Mouse (Mus musculus) megakaryocyte, adult 5-6 weeks (primary cell): ENCODE data around the gene Gm8298. TPM values are rescaled to one million over a fixed set of nuclear protein-coding genes. Genes with fewer than 3 reads are reported as not detected.
"Not testable (repeated sequence)": the region's sequence is repeated elsewhere in the genome, so short reads cannot be mapped to it uniquely, and the experiment has no call there.

ENCODE experiments used
- ATAC-seq: 2 replicates; pipeline ENCODE4 v1.8.0; 2016; ENCODE audit warnings: mild to moderate bottlenecking, inconsistent platforms; ENCODE audit not compliant: poor library complexity, severe bottlenecking
- total RNA-seq, 2 experiments: library from RNA; stranded (forward) in 1 of 2; stranded (reverse) in 1 of 2; fragments of 153-499, 151-499 nt in 1 of 2; fragments of 221-1000, 200-1000 nt in 1 of 2; gene quantifications; 2 replicates each; pipeline versions ENCODE4 v1.2.3 to v1.2.4; 2015 to 2017

Gm8298 gene
- not detected in 2 replicates for total RNA-seq (2015)
- not detected in 2 replicates for total RNA-seq (2017)

DNA sequence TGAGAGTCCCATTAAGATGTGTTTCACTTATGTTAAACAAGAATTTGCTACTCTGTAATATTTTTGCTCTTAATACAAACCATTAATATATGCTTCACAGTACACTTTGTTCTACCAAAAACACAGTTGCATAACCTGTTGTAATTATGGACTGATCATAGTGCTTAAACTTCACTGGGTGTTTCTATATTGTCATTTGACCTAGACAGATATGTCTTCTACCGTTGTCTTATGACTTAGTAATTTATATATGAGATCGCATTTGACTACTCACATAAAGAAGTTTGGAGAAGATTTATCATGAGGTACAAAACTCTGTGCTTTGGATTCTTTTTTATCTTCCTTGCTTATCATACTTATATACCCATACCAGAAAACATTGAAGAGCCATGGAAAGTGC is at the start of gene Gm8298:
Gene Gm8298, plus strand, starts transcription at position 301 of the 400 bp plus-strand sequence.
- ATAC-seq, result no peak

DNA sequence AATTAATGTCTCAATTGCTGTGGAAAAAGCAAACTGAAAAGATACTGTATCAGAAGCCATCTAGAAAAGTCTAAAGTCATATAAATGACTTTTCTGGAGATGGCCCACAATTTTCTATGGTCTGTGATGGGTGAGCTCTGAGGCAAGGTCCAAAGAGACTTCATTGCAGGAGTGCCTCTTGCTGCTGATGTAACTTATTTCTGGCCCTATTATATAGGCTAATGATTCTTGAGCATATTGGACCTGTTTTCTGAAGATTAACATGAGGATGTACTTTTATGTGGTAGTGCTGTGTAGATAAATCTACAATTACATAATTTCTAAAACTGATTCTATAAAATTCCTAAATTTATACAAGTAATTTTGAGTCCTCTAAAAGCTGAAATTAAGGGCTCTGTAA is 47.7 kb upstream of the Gm8298 start:
- ATAC-seq, result no peak

DNA sequence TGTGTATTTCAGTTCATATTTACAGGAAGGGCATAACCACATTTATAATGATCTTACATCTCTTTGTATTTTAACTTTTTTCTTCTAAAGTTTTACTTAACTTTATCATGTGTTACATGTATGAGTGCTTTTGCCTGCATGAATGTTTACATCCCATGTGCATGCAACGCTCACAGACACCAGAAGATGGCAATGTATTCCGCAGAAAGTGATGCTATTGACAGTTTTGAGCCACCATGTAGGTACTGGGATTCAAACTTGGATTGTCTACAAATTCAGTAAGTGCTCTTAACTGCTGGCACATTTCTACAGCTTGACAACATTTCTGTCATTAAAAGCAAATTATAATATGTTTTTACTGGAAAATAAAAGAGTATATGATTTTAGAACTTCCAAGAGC is 9.9 kb downstream of the Gm8298 start:
- ATAC-seq, result no peak

DNA sequence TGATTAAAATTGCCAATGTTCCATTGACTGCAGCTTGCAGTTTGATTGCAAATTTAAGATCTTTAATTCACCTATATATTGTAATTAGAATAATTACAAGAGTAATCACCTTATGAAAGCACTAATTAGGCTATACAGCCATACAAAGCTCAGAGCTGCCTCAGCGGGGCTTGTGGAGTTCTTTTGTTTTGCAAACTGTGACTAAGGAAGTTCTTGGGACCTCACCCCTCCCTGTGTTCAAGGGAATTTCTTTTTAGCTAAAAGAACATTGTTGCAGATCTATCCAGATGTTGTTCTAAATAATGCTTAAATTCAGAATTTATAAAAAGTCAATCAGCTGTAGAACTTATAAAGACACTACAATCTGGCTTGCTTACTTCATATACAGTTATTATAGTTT is 16.8 kb downstream of the Gm8298 start:
- not testable (repeated sequence) for ATAC-seq

DNA sequence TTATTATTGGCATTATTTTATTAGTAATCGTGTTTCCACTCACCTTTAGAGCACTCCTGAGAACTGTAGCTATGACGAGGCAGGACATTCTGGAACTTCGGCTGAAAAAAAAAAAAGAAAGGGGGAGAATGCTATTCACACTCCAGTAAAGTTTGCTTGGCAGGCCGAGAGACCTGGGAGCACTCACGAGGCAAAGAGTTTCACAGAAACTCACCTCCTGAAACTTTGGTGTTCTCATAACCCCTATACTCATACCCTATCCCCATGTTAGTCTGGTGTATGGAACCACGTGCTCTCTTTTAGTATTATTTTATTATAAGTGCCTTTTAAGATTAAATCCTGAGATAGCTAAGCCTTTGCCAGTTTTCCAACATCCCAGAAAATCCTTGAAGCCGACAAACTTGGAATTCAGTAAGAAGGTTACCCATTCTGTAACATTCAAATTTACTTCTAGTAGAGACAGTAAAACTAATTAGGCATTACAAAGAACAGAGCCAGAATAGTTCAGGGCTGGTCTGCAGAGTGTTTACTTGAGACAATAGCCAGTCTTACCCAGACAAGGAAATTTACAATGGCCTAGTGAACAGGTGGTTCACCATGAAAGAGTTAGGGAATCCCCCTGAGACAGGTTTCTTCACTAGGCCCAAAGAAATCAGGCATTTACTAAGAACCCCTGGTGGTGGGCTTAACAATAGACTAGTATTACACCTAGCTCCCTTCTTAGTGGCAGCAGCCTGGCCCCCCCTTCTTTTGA is 19.1 kb downstream of the Gm8298 start:
- not testable (repeated sequence) for ATAC-seq

DNA sequence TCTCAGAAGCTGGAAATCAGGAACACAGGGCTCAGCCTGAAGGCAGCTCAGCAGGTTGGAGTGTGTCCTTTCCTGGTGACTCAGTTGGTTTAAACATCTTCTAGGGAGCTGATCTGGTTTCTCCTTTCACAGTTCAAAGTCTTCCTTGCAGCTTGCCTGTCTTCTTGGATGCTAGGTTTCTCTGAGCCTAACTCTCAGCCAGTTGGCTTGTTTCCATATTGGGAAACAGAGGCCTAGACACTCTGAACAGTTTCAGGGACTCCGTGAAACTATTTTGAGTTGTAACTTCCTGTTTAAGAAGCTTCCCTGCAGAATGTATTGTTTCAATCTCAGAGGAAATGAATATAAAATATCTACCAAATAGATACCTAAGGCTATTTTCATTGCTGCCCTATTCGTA is 32.4 kb downstream of the Gm8298 start:
- ATAC-seq, result no peak

DNA sequence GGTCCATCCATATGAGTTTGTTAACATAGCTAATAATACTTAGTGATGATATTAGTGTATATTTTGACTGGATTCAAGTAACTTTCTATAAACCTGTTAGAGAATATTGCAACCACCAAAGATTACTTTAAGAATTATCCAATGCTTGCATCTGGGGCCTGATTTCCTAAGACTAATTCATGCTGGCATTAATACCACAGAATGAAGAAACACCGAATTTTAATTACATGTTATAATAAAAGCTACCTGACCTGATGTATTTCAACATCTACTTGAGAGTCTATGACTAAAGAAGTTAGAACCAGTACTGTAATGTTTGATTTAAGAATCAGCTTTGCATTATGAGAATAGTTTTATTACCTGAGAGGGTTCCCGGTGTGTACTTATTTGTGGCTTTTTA is 64.1 kb downstream of the Gm8298 start, which contains the start of gene C130079G13Rik:
Gene C130079G13Rik, plus strand, starts transcription at position 301 of the 400 bp plus-strand sequence.
- ATAC-seq, result no peak

Other genes starting within 250 kb of the Gm8298 start
- not detected in 2 replicates for gene Gm5538, start 131.3 kb upstream of the Gm8298 start, total RNA-seq (2015)
- gene Gm5538, start 131.3 kb upstream of the Gm8298 start, total RNA-seq (2017), result not detected in 2 replicates
- not detected in 2 replicates for gene C130079G13Rik, start 64.2 kb downstream of the Gm8298 start, total RNA-seq (2015)
- not detected in 2 replicates for gene C130079G13Rik, start 64.2 kb downstream of the Gm8298 start, total RNA-seq (2017)
- not detected in 2 replicates for gene Aadacl2, start 145.7 kb downstream of the Gm8298 start, total RNA-seq (2015)
- not detected in 2 replicates for gene Aadacl2, start 145.7 kb downstream of the Gm8298 start, total RNA-seq (2017)
- not detected in 2 replicates for gene Aadac, start 164.7 kb downstream of the Gm8298 start, total RNA-seq (2015)
- not detected in 2 replicates for gene Aadac, start 164.7 kb downstream of the Gm8298 start, total RNA-seq (2017)
- 0.68 and 1.2 TPM in 2 replicates for gene Sucnr1, start 220.8 kb downstream of the Gm8298 start, total RNA-seq (2015)
- gene Sucnr1, start 220.8 kb downstream of the Gm8298 start, total RNA-seq (2017), result 0.29 and 0.69 TPM in 2 replicates